Mouse (Mus musculus) cerebellum, adult 2 months (tissue): ENCODE results near the gene Vmn1r233.

Experiments
- CTCF ChIP-seq: fragments of 200-500 bp; IDR thresholded peaks from 2 replicates; pipeline ENCODE4 v1.5.1; 2011; ENCODE audit warnings: low read depth, mild to moderate bottlenecking, control low read depth, low read length, moderate library complexity, borderline replicate concordance; ENCODE audit not compliant: insufficient read depth
- POLR2A ChIP-seq: fragments of 200-500 bp; IDR thresholded peaks from 2 replicates; pipeline ENCODE4 v1.6.1; 2011; ENCODE audit warnings: low read length, control low read depth, borderline replicate concordance; ENCODE audit not compliant: insufficient read depth

- no peak for TF ChIP-seq CTCF
- TF ChIP-seq POLR2A: no peak
These were observed 2.5 kb downstream of the Vmn1r233 start for GRCm38 (mm10) chr17:20993716-20994115.
